Mouse (Mus musculus): Measurements from ENCODE around the gene Itih4. TPM values are rescaled to one million over a fixed set of nuclear protein-coding genes. Genes with fewer than 3 reads are reported as not detected.

Itih4 gene
- 17.0 and 261 TPM in 2 replicates for total RNA-seq (2021)
- long read RNA-seq, experiment 1, partial matches to known transcripts: 0 of 3 reads
- long read RNA-seq, experiment 1, other reads (novel, unspliced or antisense): 1 of 3 reads
- long read RNA-seq, experiment 2, transcript Itih4-203 (23 exons, 3,531 nt): minor isoform, 54 of 167 reads
- long read RNA-seq, experiment 2, transcript Itih4-202 (23 exons, 2,993 nt): major isoform, 59 of 167 reads
- long read RNA-seq, experiment 2, transcript Itih4-204 (22 exons, 2,928 nt): minor isoform, 18 of 167 reads
- long read RNA-seq, experiment 2, partial matches to known transcripts: 24 of 167 reads
- long read RNA-seq, experiment 2, other reads (novel, unspliced or antisense): 10 of 167 reads

DNA sequence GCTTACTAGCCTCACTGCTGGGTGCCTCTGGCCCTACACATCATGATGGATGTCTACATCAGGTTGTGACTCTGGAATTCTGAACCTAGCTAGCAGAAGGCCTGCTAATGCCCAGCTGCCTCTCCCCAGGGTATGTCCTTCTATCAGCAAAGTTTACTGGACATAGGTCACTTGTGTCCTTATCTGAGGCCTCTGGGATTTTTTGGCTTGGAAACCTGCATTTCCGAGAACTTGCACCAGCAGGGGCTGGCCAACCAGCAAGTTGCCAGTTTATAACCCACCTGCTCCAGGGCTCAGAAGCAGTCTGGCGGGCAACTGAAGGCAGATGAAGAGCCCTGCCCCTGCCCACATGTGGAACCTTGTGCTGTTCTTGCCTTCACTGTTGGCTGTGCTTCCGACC lies at the start of gene Itih4:
Gene Itih4 (plus strand): TSS at position 273 of the 400 bp plus-strand sequence.
- no peak for DNase-seq

DNA sequence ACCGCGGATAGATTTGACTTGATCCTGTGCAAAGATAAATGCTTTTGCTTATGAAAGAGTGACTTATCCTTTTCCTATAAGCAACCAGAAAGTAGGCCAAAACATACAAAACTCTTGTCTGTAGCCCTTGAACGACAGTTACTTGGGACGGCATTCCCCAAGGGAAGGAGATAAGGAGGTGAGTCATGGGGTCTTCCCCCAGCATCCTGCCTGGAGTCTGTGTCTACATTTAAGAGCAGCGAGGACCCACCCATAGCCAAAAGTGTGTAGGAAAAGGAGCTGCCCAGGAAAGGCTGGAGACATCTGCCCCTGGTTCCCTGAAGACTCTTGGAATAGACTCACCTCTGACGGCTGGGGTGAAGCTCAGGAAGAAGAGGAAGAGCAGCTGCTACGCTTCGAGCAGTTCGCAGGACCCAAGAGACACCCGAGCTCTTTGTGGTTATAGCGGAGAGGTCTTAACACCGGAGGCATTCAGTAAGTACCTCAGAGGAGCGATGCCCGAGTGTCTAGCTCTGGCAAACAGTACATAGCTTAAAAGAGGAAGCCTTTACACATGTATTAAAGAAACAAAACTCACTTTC lies 48.8 kb upstream of the Itih4 start:
- DNase-seq: no peak

DNA sequence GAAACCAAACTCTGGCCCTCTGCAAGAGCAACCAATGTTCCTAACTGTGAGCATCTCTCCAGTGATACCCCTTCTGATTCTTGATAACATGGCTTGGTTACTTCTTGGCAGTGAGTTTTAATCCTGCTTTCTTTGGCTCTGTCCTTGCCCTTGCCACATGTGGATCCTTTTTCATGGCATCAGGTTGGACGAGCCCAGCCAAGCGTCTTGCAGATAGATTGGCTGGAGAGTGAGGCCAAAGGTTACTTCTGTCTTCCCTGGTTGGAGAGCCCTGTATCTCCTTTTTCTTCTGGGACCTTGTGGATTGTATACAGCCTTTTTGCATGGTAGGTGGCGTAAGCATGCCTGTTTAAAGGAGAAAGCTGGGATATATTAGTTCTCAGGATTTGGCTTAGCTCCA lies 42.6 kb upstream of the Itih4 start:
- peak; percentile 40 for DNase-seq

DNA sequence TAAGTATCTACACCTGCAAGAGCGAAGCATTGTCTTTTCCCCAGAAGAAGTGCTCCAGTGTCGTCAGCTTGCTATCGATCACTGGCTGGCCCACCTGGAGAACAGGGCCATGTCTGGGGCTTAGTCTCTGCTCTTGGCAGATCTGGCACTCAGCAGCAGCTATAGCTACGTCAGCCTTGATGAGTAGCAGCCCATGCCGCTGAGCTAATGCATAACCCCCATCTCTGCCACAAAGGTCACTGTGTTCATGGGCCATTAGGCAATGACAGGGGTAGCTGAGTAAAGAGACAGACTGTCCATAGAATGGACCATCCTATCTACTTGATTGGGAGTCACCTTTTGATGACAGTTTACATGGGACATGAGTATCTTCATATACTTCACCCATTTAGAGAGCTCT lies 35.8 kb upstream of the Itih4 start:
- DNase-seq: no peak

DNA sequence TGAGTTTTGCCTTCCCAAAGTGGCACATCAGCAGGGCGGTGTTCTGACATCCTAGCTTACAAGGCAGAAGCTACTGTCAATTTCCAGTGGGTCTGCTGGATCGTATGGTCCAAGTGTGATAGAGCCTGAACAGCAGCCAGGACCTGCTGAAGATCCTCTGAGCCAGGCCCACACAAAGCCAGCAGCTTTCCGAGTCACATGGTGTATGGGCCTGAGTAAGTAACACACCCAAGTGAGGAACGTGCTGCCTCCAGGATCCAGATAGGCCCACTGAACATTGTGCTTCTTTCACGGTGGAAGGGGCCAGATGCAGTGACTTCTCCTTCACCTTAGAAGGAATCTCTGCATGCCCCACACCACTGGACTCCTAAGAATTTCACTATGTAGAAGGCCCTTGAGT lies 34.0 kb upstream of the Itih4 start:
- DNase-seq: no peak

DNA sequence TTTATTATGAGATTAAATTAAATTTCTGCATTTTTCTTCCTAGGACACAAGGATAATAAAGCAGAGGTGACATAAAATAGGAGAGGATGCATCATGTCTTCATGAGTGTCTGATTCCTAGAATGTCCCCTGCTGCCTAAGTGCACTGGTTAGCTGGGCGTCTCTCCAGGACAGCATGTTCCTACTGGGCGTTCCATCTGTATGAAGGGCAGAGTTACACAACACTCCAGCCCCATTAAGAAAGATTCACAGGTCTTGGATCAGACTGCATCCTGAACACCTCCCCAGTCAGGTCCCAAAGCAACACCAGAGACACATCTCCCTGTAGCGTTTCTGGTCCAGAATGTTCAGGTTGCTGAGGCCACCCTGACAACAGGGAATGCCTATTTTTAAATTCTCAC lies 31.0 kb upstream of the Itih4 start:
- DNase-seq: peak; percentile 48

DNA sequence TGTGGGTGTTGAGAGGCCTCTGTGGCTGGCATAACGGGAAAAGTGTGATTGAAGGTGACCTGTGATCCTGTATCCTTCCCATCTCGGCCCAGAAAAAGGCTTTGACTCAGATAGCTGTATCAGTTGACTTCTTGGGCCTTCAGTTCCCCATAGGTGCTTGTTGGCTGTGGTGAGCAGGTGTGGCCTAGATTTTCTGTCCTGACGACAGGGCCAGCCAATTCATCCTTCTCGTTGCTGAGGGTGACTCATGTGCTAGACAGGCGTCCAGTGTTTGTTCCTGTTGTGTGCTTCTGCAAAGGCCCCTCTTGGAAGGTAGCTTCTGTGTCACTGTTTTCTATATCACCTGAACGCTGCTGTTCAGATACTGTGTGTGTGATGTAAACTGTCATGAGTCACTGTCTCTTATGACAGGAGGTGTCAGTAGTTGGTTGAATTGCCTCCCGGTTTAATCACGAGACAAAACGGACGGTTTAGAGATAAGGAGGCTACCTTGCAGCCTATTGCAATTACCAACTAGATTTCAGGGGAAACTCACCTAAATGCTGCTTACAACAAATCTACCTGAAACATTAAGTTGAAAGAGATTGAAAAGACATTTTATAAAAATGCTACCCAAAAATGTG lies 29.3 kb upstream of the Itih4 start:
- DNase-seq: no peak

DNA sequence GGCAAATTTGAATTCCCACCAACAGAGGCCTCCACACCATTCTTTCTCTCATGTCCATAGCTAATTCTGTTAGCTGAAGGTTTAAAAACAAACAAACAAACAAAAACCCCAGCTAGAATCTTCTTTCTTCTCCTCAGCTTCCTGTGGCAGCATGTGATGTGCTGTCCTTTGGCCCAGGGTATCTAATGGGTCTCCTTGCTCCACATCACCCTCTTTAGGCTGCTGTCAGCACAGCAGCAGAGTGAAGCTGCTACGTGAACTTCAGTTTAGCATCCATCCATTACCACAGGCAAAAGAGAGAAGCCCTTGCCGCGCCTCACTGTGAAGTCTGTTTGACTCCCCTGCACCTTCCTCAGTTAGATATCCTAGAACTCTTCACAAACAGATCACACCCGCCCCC lies 28.3 kb upstream of the Itih4 start:
- DNase-seq: no peak

DNA sequence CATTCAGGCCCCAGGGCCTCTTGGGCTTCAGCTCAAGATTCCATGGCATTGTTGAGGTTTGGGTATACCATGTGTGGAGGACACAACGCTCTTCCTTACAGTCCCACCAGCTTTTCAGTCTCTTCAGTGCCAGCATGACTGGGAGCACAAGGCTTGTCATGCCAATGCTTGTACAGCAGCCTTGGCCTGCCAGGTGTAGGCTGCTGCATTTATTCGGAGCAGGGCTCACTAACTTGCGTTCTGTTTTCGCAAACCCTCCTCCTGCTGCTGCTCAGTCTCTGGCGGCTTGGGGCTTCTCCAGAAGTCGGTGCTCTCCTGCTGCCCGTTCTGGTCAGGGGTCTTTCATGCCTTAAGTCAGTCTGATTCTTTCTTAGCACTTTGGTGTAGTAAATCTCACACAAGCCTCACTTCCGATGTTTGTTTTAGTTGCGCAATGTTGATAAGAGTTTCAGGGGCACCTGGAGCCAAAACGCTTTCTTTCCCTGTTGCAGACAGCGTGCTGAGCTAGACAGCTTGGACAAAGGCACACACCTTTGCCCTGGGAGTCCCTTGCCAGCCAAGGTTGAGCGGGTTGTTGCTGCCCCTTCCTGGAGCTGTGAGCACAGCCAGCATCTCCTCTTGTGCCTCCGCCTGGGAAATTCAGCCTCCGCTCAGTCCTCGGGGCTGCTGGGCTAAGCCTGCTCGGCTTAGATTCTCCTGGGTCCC lies 24.7 kb upstream of the Itih4 start:
- no peak for DNase-seq

DNA sequence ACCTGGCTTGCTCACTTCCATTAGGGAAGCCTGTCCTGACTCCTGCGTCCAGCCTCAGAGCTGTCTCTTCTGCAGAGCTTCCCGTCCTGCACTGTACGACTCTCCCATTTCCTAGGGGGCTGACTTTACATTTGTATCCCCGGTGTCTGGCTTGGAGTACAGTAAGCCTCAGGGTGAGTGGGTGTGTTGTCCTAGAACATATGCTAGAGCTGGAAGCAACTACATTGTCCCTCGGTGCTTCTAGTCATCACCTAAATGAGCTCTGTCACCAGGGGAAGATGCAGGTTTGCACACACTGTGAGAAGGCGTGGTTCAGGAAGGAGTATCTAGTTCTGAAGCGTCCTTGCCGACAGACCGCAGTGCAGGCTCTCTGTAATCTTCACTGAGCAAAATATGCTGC lies 23.9 kb upstream of the Itih4 start:
- no peak for DNase-seq

DNA sequence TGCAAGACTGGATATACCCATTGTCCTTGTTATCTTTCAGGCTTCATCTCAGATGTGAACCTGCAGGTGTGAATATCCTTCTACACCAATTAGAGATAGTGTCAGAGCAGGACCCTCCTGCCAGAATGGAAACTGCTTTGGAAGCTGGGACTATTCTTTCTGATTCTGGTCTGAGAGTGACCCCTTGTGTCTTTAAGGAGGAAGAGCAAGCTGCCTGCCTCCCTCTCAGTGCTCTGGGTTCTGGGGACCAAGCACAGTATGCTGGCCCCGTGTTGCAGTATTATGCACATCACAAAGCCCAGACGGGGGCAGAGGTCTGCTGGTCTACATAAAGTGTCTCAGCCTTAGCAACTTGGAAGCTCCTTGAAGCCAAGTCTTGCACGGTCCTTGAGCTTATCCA lies 21.0 kb upstream of the Itih4 start:
- DNase-seq: no peak

DNA sequence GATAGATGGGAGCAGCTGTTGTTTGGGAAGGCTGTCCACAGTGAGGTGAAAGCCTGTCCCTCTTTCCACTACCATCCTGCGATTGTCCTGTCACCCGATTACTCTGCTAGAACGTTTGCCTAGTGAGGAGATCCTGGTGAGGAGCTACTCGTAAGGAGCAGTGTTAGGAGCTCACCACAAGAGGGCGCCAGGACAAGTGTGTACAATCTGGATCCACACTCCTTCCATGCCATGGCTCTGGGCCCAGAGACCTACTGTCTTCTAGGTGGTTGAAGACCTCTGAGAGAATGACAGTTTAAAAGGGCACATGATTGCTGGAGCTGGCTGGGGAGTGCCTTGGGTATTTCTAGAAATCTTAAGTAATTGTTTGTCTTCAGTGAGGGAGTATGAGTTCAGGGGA lies 19.2 kb upstream of the Itih4 start:
- DNase-seq: peak; percentile 89

DNA sequence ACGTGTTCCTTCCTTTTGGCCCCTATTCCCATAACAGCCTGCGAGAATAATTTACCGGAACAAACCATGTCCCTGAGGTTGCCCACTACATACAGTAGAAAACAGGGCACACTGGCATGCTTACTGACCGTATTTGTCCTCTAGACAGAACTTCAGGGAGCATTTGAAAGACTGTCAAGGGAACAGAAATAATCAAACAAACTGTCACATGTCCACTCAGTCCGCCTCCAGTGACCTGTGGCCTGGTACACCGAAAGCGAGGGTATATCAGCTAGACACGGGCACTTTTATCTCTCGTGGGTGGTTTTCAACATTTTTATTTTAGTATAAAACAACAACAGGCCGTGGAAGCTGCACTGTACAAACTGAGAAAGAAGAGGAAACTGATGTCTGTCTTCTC lies 17.4 kb upstream of the Itih4 start:
- DNase-seq: no peak

DNA sequence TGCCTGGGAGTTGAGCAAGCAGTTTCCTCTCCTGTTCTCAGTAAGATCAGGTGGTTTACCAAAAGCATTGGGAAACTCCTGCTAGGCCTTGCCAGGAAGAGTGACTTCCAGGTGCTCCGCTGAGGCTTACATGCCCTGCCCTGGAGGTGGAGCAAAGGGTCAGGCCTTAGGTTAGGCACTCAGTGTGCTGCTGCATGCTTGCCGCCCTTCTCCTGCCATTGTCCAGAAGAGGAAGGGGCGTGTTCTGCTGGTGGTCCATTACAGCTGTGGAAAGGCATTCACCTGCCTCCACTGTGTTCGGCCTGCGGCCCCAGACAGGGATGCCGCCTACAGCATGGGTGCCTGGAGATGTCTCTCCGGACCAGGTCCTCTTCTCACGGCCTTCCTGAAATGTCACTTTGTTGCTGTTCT lies 16.9 kb upstream of the Itih4 start:
- DNase-seq: peak; percentile 56

DNA sequence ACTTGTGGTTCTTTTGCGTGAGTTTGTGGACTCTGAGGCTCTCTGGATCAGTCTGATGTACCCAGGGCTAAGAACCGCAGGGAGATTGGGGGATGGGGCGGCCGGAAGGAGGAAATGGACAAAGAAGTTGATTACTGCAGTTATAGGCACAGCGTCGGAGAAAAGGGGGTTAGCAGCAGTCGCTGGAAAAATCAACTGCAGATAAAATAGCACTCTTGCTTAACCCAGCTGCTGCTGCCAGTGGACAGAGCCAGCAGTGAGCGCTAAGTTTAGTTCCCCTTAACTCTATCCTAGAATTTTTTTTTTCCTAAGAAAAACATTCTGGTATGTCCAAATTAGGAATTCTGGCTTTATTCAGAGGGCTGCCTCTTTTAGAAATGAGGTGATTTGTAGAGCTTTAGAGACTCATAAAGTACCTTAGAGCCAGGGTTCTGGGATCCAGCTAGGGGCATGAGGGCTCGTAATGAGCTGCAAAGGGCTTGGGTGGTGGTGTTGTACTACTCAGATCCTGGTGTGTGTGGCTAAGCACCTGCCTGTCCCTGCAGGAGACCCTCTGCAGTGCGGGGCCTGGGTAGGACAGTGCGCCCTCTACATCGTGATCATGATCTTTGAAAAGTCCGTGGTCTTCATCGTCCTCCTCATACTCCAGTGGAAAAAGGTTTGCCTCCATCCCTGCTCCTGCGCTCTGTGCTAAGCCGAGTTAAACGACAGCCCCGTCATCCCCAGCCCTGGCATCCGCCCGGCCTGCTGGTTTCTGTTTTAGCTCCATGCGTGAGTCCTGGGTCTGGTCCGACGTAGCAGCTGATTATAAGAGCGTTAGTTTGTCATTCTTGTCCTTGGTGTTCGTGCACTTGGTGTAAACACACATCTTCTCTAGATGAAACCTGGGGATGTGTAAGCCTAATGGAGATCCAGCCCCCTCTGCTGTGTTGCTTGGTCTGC lies 15.8 kb upstream of the Itih4 start:
- no peak for DNase-seq

DNA sequence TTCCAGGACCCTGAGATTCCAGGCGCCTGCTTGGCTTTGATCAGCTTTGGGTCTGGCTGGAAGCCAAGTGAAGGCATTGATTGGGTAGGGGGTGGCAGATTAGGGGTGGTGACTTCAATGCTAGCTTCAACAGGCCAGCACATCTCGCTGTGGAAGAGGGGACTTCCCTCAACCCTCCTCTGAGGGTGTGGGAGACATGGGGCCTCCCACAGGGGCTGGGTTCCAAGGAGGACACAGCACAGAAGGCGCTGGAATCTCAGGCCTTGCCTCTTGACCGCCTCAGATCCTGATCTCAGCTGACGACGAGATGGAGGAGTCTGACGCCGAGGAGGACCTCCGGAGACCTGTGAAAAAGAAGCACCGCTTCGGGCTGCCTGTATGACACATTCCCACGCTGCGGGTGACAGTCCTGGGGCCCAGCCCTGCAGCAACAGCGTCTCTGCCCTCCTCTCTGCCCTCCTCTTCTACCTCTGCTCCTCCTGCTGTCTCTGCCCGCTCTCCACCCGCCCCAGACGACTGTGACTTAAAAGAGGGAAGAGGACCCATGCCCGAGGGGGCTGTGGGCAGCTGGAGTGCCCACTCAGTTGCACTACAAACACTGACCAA lies 12.1 kb upstream of the Itih4 start:
- no peak for DNase-seq

DNA sequence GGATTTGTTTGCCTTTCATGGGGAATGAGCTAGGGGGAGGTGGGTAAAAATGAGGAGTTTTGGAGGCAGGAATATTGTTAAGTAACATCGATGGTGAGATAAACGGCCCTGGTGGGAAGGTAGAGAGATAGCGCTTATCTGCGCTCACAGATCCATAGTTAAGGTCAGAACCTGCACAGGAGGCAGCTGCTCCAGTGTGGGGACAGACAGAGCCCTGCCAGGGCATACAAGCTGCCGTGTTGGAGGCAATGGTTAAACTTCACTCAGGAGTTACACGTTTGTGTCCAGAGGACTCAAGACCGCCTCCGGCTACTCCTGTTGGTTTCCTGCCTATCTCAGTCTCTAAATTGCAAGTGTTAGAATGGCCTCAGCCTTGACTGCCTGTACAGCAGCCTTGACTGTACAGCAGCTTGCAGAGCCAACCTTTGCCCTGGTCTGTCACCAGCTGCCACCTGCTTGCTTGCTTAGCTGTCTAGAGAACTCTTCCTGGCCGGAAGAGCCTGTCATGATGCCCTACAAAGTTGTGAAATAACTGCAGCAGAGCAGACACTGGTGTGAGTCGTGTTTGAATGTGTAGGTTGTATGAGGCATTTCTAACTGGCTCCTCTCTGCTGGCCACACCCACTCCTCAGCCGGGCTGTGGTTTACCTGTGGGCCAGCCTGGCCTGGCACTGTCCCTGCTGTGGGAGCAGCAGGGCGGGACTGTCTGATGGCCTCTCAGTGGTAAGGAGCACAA lies 11.0 kb upstream of the Itih4 start:
- no peak for DNase-seq

DNA sequence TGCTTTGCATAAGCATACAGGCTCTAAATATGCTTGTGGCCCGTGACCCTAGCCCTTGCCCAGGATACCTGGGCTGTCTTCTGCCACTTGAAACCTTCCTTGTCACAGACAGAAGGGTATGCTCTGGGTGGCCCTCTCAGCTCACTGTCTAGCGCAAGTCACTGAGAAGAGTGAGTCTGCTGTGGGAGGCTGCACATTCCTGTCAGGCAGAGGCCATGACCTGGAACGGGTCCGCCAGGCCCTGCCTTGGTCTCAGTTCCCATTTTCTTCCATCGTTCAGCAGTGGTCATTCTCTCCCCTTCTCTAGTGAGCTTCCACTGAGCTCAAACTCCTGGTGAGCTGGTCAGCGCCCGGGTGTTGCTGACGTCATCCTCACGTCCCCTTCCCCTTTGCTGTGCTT lies 10.3 kb upstream of the Itih4 start:
- DNase-seq: no peak

DNA sequence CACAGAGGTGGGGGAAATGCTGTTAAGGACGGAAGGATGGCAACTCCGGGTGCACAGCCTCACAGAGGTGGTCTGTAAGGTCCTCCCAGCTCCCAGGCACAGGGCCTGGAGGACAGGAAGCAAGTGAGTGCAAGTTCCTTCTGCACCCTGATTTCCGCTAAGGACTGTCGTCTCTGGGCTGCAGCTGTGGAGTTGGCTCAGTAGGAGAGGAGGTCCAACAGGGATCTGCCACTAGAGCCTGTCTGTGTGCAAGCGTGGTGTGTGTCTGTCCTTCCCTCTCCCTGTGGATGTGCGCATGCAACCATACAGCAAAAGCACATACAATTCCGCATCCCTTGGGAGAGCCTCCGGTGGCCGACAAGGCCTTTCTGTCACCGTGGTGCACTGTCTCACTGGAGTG lies 9.8 kb upstream of the Itih4 start:
- DNase-seq: no peak

DNA sequence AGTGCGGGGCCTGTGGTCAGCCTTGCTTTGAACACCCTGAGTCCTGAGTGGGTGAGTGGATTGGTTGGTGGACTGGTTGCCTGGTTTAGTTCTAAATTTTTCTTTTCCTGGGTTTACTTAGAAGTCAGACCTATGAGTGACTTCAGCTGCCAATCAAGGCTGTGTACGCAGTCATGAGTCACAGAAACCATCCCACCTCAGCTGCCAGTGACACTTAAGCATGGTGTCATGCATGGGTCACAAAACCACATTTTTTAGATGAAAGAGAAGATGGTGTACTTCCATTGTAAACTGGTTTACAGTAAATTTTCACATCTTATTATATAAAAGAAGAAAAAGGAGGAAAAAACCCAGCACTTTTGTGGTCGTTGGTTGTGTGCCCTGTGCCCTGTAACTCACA lies 8.4 kb upstream of the Itih4 start:
- DNase-seq: no peak
